Mouse (Mus musculus) limb, embryonic 14.5 days (tissue): ENCODE measurements around the gene Zbtb16. TPM values are rescaled to one million over a fixed set of nuclear protein-coding genes. Genes with fewer than 3 reads are reported as not detected.

Experiments used
- ATAC-seq: fragments of 200-750 bp; cut with Nextera tagmentation; 2 replicates; pipeline ENCODE4 v1.8.0; 2017; ENCODE audit warnings: low read depth, moderate number of reproducible peaks, moderate TSS enrichment; ENCODE audit not compliant: low FRiP score
- DNase-seq: peaks from one replicate; pipeline ENCODE4 v3.0.0-alpha.2; 2015; ENCODE audit warnings: low spot score
- H3K27ac ChIP-seq: fragments of 300-500 bp; sonication (generic); replicated peaks from 2 replicates; pipeline ENCODE4 v1.5.1; 2014; ENCODE audit warnings: low read depth, mild to moderate bottlenecking, low read length, moderate library complexity, mixed read lengths
- H3K27me3 ChIP-seq: fragments of 300-500 bp; sonication (generic); 2 replicates; pipeline ENCODE4 v1.6.1; 2014; ENCODE audit warnings: low read length, mixed read lengths; ENCODE audit not compliant: control insufficient read depth, insufficient read depth
- H3K36me3 ChIP-seq: fragments of 300-500 bp; sonication (generic); 2 replicates; pipeline ENCODE4 v1.6.1; 2014; ENCODE audit warnings: mild to moderate bottlenecking, low read length, moderate library complexity, mixed read lengths; ENCODE audit not compliant: control insufficient read depth, insufficient read depth
- H3K4me1 ChIP-seq: fragments of 300-500 bp; sonication (generic); 2 replicates; pipeline ENCODE4 v1.6.1; 2014; ENCODE audit warnings: antibody characterized with exemption, low read length, mixed read lengths; ENCODE audit not compliant: control insufficient read depth, insufficient read depth
- H3K4me2 ChIP-seq: fragments of 300-500 bp; sonication (generic); replicated peaks from 2 replicates; pipeline ENCODE4 v1.6.1; 2014; ENCODE audit warnings: low read depth, mild to moderate bottlenecking, low read length, moderate library complexity; ENCODE audit not compliant: severe bottlenecking
- H3K4me3 ChIP-seq: fragments of 300-500 bp; sonication (generic); replicated peaks from 2 replicates; pipeline ENCODE4 v1.5.1; 2014; ENCODE audit warnings: low read length
- H3K9ac ChIP-seq: fragments of 300-500 bp; sonication (generic); 2 replicates; pipeline ENCODE4 v1.6.1; 2014; ENCODE audit warnings: mild to moderate bottlenecking, low read depth, low read length, moderate library complexity; ENCODE audit not compliant: severe bottlenecking
- H3K9me3 ChIP-seq: fragments of 300-500 bp; sonication (generic); 2 replicates; pipeline ENCODE4 v1.6.1; 2016; ENCODE audit warnings: low read length; ENCODE audit not compliant: control insufficient read depth
- POLR2A ChIP-seq: fragments of 200-500 bp; IDR thresholded peaks from 2 replicates; pipeline ENCODE4 v1.8.0; 2012; ENCODE audit warnings: inconsistent platforms, mild to moderate bottlenecking, moderate library complexity, borderline replicate concordance; ENCODE audit not compliant: insufficient read depth, insufficient read length; ENCODE audit errors: extremely low read depth
- WGBS: fragments of 180-500 bp; shearing (Covaris S2); extraction: QIAGEN DNeasy Blood & Tissue Kit; methylation state at CpG from one replicate; pipeline ENCODE4 v1.1.7; 2014; 5-methylcytosine and 5-hydroxymethylcytosine counted together
- polyA plus RNA-seq, 2 experiments: library from polyadenylated mRNA; depleted of rRNA in 1 of 2; stranded (reverse) in 1 of 2; unstranded in 1 of 2; fragments of >200 nt; fragmentation: Nextera tagmentation in 1 of 2; extraction: Ambion mirVana in 1 of 2; gene quantifications; 2 replicates each; pipeline versions ENCODE4 v1.2.1 to v1.2.3; 2012 to 2014

The Zbtb16 gene
- polyA plus RNA-seq, 2 experiments = 0.91 to 1.9 TPM

GRCm38 (mm10) chr9:48696330-48696729, 139.7 kb downstream of the Zbtb16 start:
- DNase-seq (no peak), ATAC-seq (no peak)
- Histone ChIP-seq H3K9me3 (no peaks in the 10 kb centered on the region), H3K4me1 (no peaks in the 10 kb centered on the region; the same call in 1 of the 2 replicates), H3K4me3 (no peak overlapping the region), H3K27me3 (peaks cover 7% of the 10 kb centered on the region; the same call in 1 of the 2 replicates), H3K4me2 (no peak overlapping the region), H3K9ac (no peak overlapping the region), H3K36me3 (no peaks in the 10 kb centered on the region), H3K27ac (no peak overlapping the region)
- no peak for TF ChIP-seq POLR2A
- 49% methylated on average over 4 of the region's 4 CpGs for WGBS

- TF ChIP-seq POLR2A = no peak
- H3K4me3 ChIP-seq = no peak overlapping the region
- H3K4me2 ChIP-seq = no peak overlapping the region
- no peak for DNase-seq
- no peak overlapping the region for H3K9ac ChIP-seq
- H3K36me3 ChIP-seq = no peaks in the 10 kb centered on the region
- H3K27ac ChIP-seq = no peak overlapping the region
- H3K9me3 ChIP-seq = no peaks in the 10 kb centered on the region
- ATAC-seq = no peak
- peaks cover 7% of the 10 kb centered on the region; the same call in 1 of the 2 replicates for H3K27me3 ChIP-seq
- WGBS = 78% methylated on average over 4 of the region's 4 CpGs
- H3K4me1 ChIP-seq = no peaks in the 10 kb centered on the region; the same call in 1 of the 2 replicates
These were observed 140.2 kb downstream of the Zbtb16 start for GRCm38 (mm10) chr9:48695796-48696195.

GRCm38 (mm10) chr9:48694616-48695061, 141.4 kb downstream of the Zbtb16 start:
- H3K4me1 ChIP-seq = no peaks in the 10 kb centered on the region; the same call in 1 of the 2 replicates
- no peaks in the 10 kb centered on the region for H3K9me3 ChIP-seq
- 7% methylated on average over 10 of the region's 10 CpGs for WGBS
- ATAC-seq = no peak
- no peak for TF ChIP-seq POLR2A
- no peak overlapping the region; the same call in 1 of the 2 replicates for H3K4me2 ChIP-seq
- no peak overlapping the region for H3K27ac ChIP-seq
- no peaks in the 10 kb centered on the region for H3K36me3 ChIP-seq
- no peak overlapping the region for H3K9ac ChIP-seq
- H3K27me3 ChIP-seq = peaks cover 7% of the 10 kb centered on the region; the same call in 1 of the 2 replicates
- no peak for DNase-seq
- no peak overlapping the region for H3K4me3 ChIP-seq

- H3K4me3 ChIP-seq = no peak overlapping the region
- H3K27me3 ChIP-seq = peaks cover 7% of the 10 kb centered on the region; the same call in 1 of the 2 replicates
- no peak for ATAC-seq
- no peaks in the 10 kb centered on the region; the same call in 1 of the 2 replicates for H3K4me1 ChIP-seq
- H3K9ac ChIP-seq = no peak overlapping the region
- H3K27ac ChIP-seq = no peak overlapping the region
- no peak overlapping the region for H3K4me2 ChIP-seq
- no peak for DNase-seq
- H3K36me3 ChIP-seq = no peaks in the 10 kb centered on the region
- WGBS = 69% methylated on average over 7 of the region's 7 CpGs
- H3K9me3 ChIP-seq = no peaks in the 10 kb centered on the region
- no peak for TF ChIP-seq POLR2A
These were observed 142.3 kb downstream of the Zbtb16 start for GRCm38 (mm10) chr9:48693696-48694095.

- TF ChIP-seq POLR2A = no peak
- Histone ChIP-seq H3K4me1 (peaks cover 2% of the 10 kb centered on the region), H3K4me2 (no peak overlapping the region), H3K9me3 (no peaks in the 10 kb centered on the region), H3K27ac (no peak overlapping the region), H3K4me3 (no peak overlapping the region), H3K36me3 (no peaks in the 10 kb centered on the region), H3K9ac (no peak overlapping the region), H3K27me3 (peaks cover 7% of the 10 kb centered on the region; the same call in 1 of the 2 replicates)
- 92% methylated on average over 1 of the region's 1 CpGs for WGBS
- DNase-seq (no peak), ATAC-seq (no peak)
These were observed 146.4 kb downstream of the Zbtb16 start for GRCm38 (mm10) chr9:48689718-48689980.
